Mouse (Mus musculus) E14TG2a.4 (cell line): ENCODE measurements around the gene Ncbp3.

ENCODE experiments used
- H3K27me3 ChIP-seq: 2 replicates; pipeline ENCODE4 v1.6.1; 2014; ENCODE audit warnings: low read length, control low read depth; ENCODE audit not compliant: insufficient read depth
- H3K36me3 ChIP-seq: 2 replicates; pipeline ENCODE4 v1.6.1; 2014; ENCODE audit warnings: low read length, control low read depth; ENCODE audit not compliant: insufficient read depth
- H3K4me1 ChIP-seq: replicated peaks from 2 replicates; pipeline ENCODE4 v1.6.1; 2014; ENCODE audit warnings: low read depth, low read length, control low read depth
- H3K4me3 ChIP-seq: replicated peaks from 2 replicates; pipeline ENCODE4 v1.5.1; 2014; ENCODE audit warnings: mild to moderate bottlenecking, low read length
- H3K9me3 ChIP-seq: 2 replicates; pipeline ENCODE4 v1.6.1; 2014; ENCODE audit warnings: low read length, control low read depth
- CTCF ChIP-seq: conservative IDR thresholded peaks from 2 replicates; pipeline ENCODE4 v1.5.1; 2014; ENCODE audit warnings: low read length
- NANOG ChIP-seq: IDR thresholded peaks from 2 replicates; pipeline ENCODE4 v1.6.1; 2014; ENCODE audit warnings: borderline replicate concordance, low read length, mixed read lengths
- POU5F1 ChIP-seq: IDR thresholded peaks from 2 replicates; pipeline ENCODE4 v1.6.1; 2014; ENCODE audit warnings: low read length, borderline replicate concordance

Ncbp3 gene

DNA sequence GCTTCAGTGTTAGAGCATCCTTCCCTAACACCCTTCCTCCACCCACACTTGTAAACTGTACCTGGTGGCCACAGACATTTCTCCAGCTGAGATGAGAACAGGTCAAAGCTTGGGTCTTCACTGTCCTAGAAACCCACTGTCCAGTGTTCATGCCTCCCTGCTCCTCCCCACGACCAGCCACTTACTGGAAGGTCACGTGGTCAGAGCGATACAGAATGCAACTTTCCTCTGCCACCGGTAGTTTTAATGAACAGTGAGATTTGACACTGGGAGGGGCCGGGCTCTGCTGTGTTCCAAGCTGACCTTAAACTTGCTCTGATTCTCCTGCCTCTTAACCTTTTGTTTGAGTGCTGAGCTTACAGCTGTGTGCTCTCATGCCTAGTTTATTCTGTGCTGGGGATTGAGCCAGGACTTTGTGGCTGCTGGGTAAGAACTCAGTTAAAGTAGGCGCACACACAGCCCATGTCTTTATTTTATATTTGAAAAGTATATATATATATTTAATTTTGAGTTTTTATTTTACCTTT is 3.3 kb upstream of the Ncbp3 start:
- Histone ChIP-seq H3K9me3 (no peaks in the 10 kb centered on the region), H3K4me3 (no peak overlapping the region), H3K27me3 (no peaks in the 10 kb centered on the region), H3K36me3 (no peaks in the 10 kb centered on the region), H3K4me1 (peaks cover 47% of the 10 kb centered on the region)
- no peak for TF ChIP-seq POU5F1
- no peak for TF ChIP-seq CTCF

DNA sequence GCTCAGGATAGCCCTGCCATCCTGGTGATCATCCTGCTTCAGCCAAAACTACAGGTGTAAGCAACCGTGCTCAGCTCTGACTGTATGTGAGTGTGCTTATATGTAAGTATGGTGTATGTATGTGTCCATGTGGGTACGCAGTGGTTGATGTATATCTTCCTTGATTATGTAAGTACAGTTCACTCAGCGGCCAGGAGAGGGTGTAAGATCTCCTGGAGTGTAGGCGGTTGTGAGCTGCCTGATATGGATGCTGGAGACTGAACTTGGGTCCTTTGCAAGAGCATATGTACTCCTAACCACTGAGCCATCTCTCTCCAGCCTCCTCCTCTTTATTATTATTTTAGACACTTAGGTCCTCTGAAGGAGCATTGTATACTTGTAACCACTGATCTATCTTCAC is 2.8 kb upstream of the Ncbp3 start:
- TF ChIP-seq NANOG = no peak
- TF ChIP-seq CTCF = peak; percentile 32; the same call in 1 of the 2 replicates
- Histone ChIP-seq H3K9me3 (no peaks in the 10 kb centered on the region), H3K36me3 (peaks cover 2% of the 10 kb centered on the region; the same call in 1 of the 2 replicates), H3K4me3 (no peak overlapping the region), H3K4me1 (peaks cover 51% of the 10 kb centered on the region), H3K27me3 (no peaks in the 10 kb centered on the region)

DNA sequence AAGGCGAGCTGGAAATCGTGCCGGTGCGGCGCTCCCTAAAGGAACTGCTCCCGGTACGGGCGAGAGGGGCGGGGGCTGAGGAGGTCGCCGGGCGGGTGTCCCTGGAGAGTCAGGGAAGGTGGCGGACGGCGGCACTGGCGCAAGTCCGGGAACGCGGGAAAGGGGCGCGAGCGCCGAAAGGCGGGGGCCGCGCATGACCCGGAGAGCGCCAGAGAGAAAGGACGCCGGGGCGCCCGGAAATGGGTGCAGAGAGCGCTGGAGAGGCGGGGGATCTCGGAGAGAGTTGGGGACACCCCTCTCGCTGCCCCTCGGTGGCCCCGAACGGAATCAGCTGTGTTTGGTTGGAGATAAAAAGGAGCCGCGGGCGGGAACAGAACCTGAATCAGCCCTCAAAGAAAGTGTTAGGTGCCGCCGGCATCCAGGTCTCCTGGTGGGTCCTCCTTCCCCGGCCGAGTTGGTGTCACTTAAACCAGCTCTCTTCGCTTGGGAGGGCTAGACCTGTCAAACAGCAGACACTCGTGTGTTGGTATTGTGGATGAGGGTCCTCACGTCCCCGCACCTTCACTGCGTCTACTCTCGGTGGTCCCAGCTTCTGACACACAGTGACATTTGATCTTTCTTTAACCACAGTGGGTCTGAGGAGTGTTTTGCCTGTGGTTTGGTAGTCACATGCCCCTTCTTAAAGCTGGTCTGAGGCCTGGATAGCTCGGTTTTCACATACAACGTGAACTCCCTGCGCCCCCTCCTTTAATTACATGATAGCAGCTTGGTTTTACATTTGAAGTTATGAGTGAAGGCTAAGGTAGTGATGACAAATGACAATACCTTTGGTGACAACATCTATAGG is 670 bp downstream of the Ncbp3 start:
- Histone ChIP-seq H3K4me1 (peaks cover 46% of the 10 kb centered on the region), H3K36me3 (peaks cover 33% of the 10 kb centered on the region), H3K27me3 (no peaks in the 10 kb centered on the region), H3K9me3 (no peaks in the 10 kb centered on the region), H3K4me3 (peak overlapping the region; percentile 97)
- TF ChIP-seq POU5F1 (no peak), CTCF (no peak), NANOG (no peak)

DNA sequence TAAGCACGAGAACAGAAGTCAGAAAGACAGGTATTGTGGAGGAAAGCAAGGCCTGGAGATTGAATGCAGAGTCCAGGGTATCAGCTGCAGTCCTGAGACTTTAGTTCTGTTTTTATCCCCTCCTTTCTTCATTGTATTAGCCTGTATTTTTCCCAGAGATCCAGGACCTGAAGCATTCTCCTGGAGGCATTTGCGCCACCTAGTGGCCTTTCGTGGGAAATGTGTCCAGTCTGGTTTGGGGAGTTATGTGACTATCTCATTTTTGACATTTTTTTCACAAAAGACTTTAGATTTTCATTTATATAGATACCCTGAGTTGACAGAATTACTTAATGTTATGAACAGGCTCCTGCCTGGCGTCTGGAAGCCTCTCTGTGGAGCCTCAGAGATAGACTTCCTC is 1.8 kb downstream of the Ncbp3 start:
- no peaks in the 10 kb centered on the region for H3K27me3 ChIP-seq
- peak; percentile 97 for TF ChIP-seq CTCF
- no peak for TF ChIP-seq NANOG
- peaks cover 44% of the 10 kb centered on the region for H3K36me3 ChIP-seq
- no peaks in the 10 kb centered on the region for H3K9me3 ChIP-seq
- H3K4me1 ChIP-seq = peaks cover 36% of the 10 kb centered on the region
- peak overlapping the region; percentile 97; the same call in 1 of the 2 replicates for H3K4me3 ChIP-seq

DNA sequence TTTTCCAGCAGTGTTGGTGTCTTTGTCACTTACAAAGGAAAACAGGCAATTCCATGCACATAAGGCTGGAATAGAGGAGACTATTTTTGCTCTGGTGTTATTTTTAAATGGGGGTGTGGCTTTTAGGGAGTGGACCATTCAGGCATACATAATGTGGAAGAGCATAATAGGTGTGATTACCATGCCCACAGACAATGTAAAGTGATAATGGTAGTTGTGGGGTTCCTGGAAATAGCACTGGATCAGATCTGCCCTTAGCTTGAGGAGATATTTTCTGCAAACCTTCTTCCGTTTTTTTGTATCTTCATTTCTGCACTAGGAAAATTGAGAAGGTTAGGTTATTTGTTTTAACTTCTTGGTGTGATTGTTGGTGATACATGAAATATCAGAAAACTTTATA is 5.2 kb downstream of the Ncbp3 start:
- TF ChIP-seq CTCF = no peak
- no peak for TF ChIP-seq POU5F1
- TF ChIP-seq NANOG = no peak
- H3K36me3 ChIP-seq = peaks cover 77% of the 10 kb centered on the region

DNA sequence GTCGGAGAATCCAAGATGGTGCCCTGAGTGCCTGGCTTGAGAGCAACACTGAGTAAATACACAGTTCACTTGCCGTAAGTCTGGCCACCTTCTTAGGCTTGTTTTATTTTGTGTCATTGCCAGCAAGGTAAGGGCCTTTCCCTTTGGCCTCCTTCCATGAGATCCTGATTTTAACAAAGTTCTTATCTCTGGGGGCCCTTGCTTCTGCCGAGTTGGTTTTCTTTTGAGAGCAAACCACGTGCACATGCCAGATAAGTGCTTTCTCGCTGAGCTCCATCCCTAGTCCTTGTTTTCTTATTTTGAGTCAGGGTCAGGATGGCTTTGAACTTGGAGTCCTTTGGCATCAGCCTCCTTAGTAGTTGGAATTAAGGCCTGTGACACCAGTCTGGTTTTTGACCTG is 10.1 kb downstream of the Ncbp3 start:
- TF ChIP-seq POU5F1 = no peak
- TF ChIP-seq NANOG = no peak
- TF ChIP-seq CTCF = no peak
- Histone ChIP-seq H3K4me3 (no peak overlapping the region), H3K36me3 (peaks cover 79% of the 10 kb centered on the region), H3K9me3 (no peaks in the 10 kb centered on the region), H3K4me1 (peaks cover 5% of the 10 kb centered on the region), H3K27me3 (no peaks in the 10 kb centered on the region)

More for the DNA sequence above, 5.2 kb downstream of the Ncbp3 start:
- no peaks in the 10 kb centered on the region for H3K9me3 ChIP-seq
- H3K4me1 ChIP-seq = peaks cover 22% of the 10 kb centered on the region
- H3K4me3 ChIP-seq = no peak overlapping the region
- no peaks in the 10 kb centered on the region for H3K27me3 ChIP-seq

DNA sequence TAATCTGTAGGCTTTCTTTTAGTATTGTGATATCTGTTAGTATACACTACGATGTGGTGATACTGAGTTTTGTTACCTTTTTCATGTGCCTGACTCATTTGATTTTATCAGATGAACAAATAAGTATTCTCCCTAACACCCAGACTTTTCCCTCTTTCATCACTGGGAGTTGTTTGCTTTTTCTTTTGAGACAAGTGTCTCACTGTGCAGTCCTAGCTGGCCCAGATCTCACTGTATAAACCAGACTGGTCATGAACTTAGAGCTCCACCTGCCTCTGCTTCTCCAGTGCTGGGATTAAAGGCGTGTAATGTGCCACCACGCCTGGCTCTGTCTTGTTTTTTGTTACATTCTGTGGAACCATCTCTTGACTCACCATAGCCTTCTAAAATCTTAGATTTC is 12.0 kb downstream of the Ncbp3 start:
- Histone ChIP-seq H3K36me3 (peaks cover 74% of the 10 kb centered on the region), H3K4me1 (0 out of 2 replicates have a peak, but pooled peaks cover 3% of the 10 kb centered on the region), H3K9me3 (peaks cover 4% of the 10 kb centered on the region; the same call in 1 of the 2 replicates), H3K4me3 (no peak overlapping the region), H3K27me3 (no peaks in the 10 kb centered on the region)
- TF ChIP-seq CTCF = no peak
- no peak for TF ChIP-seq NANOG
- TF ChIP-seq POU5F1 = no peak

DNA sequence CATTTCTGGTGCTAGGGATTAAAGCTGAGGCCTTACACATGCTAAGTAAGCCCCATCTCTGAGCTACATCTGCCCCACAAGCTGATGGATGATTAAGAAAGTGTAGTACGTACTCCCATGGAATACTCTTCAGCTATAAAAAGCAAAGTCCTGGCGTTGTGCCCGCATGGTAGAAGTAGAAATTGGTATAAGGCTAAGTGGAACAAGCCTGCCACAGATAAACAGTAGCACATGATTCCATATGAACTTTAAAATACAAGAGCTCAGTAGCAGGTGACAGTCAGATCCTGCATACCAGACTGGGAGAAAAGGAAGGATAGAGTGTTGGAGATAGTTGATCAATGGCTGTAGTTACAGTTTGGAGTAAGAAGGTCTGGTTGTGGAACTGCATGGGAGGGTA is 13.8 kb downstream of the Ncbp3 start:
- peaks cover 14% of the 10 kb centered on the region for H3K9me3 ChIP-seq
- TF ChIP-seq NANOG (no peak), CTCF (no peak), POU5F1 (no peak)

DNA sequence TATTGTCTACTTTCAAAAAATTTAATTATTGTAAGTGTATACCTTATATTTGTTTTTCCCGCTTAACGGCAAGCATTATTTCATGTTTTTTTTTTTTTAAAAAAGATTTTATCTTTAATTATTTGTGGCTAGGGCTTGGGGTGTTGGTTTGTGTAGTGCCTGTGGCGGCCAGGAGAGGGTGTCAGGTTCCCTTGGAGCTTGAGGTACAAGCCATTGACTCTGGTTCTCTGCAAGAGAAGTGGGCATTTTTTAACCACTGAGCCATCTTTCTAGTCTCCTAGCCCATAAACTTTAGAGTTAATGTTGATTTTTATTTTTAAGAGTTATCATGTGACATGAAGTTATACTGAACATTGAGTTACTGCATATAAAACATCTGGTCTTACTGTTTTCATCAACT is 24.3 kb downstream of the Ncbp3 start:
- Histone ChIP-seq H3K9me3 (0 out of 2 replicates have a peak, but pooled peaks cover 4% of the 10 kb centered on the region), H3K4me1 (no peaks in the 10 kb centered on the region), H3K4me3 (no peak overlapping the region), H3K27me3 (no peaks in the 10 kb centered on the region), H3K36me3 (peaks cover 91% of the 10 kb centered on the region)
- peak; percentile 70 for TF ChIP-seq CTCF
- no peak for TF ChIP-seq POU5F1
- no peak for TF ChIP-seq NANOG

More for the DNA sequence above, 13.8 kb downstream of the Ncbp3 start:
- H3K36me3 ChIP-seq = peaks cover 67% of the 10 kb centered on the region
- no peaks in the 10 kb centered on the region for H3K27me3 ChIP-seq
- 0 out of 2 replicates have a peak, but pooled peaks cover 3% of the 10 kb centered on the region for H3K4me1 ChIP-seq
- H3K4me3 ChIP-seq = no peak overlapping the region
